Mouse (Mus musculus): ENCODE measurements around the gene Sox13.
A peak's percentile ranks its signal among the peaks of the same experiment; 100 is the strongest.

Sox13 gene

DNA sequence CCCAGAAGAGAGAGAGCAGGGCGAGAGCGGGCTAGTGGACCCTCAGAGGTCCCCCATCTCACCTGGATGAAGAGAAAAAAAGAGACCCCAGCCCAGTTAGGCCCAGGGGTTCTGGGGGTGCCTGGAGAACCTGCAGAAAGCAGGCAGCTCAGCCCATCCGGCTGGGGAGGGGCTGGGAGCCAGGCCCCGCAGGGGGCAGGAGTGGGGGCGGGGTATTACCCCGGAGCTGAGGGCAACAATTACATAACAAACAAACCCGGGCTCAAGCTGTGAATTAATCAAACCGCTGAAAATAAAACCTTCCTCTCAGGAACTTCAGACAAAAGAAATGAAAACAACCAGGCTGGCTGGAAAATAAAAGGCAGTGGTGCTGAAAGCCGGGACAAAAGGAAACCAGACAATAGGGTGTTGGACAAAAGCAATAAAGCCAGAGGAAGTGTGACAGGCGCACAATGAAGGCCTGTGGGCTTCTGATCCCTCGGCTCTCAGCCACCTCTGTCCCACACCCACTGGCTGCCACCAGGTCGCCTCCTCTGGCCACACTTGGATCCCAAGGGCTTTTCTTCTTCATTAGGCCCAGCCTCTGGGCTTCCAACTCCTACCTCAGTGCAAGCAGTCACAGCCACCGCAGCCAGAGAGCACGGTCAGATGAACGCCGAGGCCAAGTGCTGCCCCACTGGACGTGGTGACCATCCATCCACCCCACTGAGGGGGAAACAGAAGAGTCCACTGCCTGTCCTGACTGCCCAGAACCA is 26.5 kb downstream of the Sox13 start:
- peak; percentile 59 for DNase-seq

DNA sequence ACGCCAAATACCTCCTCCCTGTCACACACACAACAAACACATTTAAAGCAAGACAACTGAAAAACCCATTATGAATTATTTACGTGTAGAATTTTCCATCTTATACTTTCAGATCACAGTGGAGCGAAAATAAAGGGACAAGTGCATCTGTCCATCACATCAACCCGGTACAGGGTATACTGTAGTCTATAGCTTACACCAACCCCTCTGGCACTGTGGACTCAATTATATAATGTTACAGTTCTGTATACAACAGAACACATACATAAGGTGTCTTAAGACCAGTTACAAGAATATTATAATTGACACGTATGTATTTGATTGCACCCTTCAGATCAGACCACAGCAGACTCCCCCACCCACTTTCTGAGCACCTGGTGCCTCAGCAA is 27.1 kb downstream of the Sox13 start:
- no peak for DNase-seq

DNA sequence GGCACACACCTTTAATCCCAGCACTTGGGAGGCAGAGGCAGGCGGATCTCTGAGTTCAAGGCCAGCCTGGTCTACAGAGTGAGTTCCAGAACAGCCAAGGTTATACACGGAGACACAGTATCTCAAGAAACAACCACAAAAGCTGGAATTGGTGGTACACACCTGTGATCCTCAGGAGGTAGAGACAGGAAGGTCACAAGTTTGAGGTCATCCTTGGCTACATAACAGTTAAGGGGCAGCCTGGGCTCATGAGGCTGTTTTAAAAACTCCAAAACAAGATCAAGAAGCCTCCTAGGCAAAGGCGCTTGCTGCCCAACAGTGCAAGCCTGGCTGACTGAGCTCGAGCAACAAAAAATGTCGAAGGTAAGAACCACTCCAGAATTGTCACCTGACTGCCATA is 27.5 kb downstream of the Sox13 start:
- DNase-seq = no peak

GRCm38 (mm10) chr1:133394702-133395101 is 29.5 kb downstream of the Sox13 start:
- DNase-seq = no peak

- DNase-seq = no peak
Observed at GRCm38 (mm10) chr1:133387539-133388268, 36.5 kb downstream of the Sox13 start.

GRCm38 (mm10) chr1:133386209-133386608 is 38.0 kb downstream of the Sox13 start:
- no peak for DNase-seq

DNA sequence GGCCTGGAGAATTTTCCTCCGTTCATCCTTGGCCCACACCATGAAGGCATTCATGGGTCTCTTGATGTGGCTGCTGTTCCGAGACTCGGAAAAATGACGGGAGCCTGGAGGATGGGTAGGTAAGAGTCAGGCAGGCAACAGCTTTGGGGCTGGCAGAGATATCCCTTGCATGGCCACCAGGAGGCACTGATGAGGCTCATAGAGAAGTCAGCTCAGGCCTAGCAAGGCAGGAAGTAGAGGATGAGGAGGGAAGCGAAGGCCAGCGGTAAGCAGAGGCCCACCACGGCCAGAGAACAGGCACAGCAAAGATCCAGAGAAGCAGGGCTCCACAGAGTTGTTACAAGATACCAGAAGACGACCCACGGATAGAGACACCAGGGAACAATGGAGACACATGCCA is 38.7 kb downstream of the Sox13 start:
- peak; percentile 89 for DNase-seq

GRCm38 (mm10) chr1:133383157-133383783 is 40.9 kb downstream of the Sox13 start:
- no peak for DNase-seq

DNA sequence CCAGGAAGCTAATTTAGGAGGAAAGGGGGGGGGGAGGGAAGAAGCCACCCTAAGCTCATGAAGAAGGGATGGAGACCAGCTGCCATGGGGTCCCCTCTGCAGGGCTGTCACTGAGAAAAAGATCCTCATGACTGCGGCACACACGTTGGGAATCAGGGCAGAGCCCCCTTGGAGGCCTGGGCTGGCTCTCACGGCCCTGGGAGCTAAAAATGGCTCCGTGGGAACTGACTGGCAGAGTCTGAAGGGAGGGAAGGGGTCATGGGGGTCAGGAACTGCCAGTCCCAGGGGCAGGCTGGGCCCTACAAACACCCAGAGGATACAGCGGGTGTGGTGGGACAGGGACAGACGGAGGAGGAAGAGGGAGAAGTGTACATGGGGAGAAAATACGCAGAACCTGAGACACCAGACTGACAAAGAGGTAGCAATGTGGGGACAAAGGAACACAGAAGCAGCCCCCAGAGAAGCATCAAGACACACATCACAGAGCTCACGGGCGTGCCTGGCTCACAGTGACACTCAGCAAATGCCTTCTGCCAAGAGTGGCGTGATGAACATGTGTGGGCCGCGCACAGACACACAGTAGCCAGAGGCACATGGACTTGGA is 41.5 kb downstream of the Sox13 start:
- DNase-seq = peak; percentile 38

- DNase-seq = peak; percentile 58
Observed at GRCm38 (mm10) chr1:133382008-133382407, 42.2 kb downstream of the Sox13 start.

- peak; percentile 62 for DNase-seq
Observed at GRCm38 (mm10) chr1:133380347-133381065, 43.7 kb downstream of the Sox13 start.

GRCm38 (mm10) chr1:133379986-133380320 is 44.2 kb downstream of the Sox13 start:
- no peak for DNase-seq

GRCm38 (mm10) chr1:133379254-133379985 is 44.8 kb downstream of the Sox13 start:
- no peak for DNase-seq

DNA sequence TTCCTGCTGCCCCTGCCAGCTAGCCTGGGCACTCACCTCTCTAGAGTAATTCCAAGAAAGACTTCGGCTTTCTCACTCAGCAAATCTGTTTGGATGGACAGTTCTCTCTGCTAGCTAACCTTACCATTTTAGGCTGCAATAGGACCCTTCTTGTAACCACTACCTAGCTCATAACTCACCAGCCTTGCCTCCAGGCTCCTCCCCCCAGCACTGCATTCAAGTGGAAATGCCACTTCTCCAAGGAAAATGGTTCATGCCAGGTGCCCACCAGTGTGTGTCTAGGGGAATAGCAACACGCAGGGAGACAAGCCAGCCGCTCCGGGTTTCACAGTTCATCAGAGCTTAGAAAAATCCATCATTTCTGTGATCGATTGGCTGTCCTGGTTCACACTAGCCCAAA is 46.6 kb downstream of the Sox13 start:
- DNase-seq = no peak

GRCm38 (mm10) chr1:133375696-133376346 is 48.4 kb downstream of the Sox13 start:
- no peak for DNase-seq

GRCm38 (mm10) chr1:133372113-133372512 is 52.1 kb downstream of the Sox13 start:
- DNase-seq = no peak

- no peak for DNase-seq
Observed at GRCm38 (mm10) chr1:133371431-133371830, 52.7 kb downstream of the Sox13 start.

DNA sequence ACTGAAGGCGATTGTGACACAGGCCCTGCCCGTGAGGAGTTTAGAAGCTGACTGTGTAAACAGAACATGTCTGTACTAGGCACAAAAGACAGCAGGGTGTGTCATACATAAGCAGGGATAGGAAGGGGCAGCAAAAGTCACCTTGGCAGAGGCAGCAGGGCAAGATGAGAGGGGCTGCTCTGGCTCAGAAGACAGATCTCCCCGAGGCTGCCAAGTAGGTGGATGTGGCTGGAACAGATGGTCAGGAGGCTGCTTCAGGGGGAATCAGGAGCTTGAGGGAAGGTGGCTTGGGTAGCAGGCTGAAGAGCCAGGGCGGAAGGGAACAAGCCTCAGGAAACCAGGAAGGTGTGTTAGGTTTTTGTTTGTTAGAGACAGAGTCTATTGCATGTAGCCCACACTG is 53.8 kb downstream of the Sox13 start:
- no peak for DNase-seq

DNA sequence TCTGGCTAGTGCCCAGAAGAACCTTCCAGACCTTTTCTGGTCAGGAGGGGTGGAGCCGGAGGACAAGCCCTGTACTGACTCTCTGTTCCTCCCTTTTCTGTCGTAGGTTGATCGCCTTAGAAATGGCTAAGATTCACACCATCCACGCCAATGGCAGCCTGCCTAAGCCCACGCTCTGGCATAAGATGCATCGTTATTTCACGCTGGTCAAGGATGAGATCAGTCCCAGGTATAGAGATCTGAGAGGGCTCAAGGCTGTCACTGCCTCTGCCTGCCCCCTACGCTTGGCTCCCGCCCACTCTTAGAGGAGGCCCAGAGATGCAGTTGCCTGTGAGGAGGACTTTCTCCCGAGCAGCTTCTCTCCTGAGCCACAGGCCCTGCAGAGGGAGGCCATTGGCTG is 55.5 kb downstream of the Sox13 start:
- no peak for DNase-seq

GRCm38 (mm10) chr1:133367606-133368488 is 56.3 kb downstream of the Sox13 start:
- no peak for DNase-seq

All from lung, postnatal 36 days (tissue).